Mouse (Mus musculus): Measurements from ENCODE around the gene Pip5kl1.

Pip5kl1 gene

DNA sequence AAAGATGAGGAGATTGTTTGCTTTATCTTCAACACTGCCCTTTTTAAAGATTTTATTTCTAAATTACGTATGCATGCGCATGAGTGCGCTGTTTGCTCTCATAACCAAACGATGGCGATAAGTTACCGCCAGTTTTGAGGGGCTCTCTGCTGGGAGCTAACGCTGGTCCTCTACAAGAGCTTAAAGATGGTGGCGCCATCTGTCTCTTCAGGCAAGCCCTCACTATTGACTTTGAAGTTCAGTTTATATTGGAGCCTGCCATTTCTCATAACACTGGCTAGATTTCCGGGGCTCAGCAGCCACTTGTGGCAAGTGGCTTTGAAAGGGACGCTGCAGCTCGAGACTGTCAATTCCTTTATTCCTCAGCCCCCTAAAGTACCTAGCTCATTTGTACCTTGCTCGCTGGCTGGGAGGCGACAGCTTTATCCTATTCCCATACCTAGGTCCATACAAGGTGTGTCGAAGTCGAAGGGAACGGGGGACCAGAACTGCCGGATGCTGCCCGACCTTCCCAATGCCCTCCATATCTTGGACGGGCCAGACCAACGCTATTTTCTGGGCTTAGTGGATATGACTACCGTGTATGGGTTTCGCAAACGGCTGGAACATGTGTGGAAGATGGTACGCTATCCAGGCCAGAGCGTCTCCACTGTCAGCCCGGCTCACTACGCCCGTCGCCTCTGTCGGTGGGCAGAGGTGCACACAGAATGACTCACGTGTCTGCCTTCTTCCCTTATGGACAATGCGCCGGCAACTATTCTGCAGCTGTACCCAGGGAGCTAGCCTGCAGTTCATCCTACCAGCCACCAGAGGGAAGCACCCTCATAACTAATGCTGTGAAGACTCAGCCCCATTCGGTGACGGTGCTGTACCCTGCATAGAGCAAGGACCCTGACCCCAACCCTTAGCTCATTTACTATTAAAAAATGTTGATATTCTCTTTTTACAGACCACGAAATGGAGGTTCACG lies 8.5 kb downstream of the Pip5kl1 start:
- DNase-seq (ENCODE audit: low read depth, low spot score): no peak

- DNase-seq (ENCODE audit: low read depth, low spot score): no peak
These were observed 10.6 kb downstream of the Pip5kl1 start for GRCm38 (mm10) chr2:32585149-32585714.

DNA sequence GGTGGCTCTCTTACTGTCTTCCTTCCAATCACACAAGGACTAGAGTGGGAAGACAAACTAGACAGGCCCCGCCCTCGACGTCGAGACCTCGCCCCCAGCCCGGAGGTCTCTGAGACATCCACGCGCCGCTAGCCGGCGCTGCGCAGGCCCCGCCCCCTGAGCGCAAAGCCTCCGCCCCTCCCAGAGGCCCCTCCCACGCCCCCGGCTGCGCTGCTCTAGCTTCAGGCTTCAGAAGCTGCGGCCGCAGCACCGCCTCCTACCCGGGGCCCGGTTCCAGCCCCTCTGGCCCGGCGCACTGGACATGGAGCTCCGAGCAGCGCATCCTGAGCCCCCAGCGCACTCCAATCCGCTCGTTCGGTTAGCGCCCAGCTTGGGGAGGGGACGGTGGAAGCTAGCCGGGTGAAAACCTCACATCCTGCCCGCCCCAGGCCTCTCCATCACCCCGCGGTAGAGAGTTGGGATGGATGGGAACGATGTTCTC lies 12.3 kb downstream of the Pip5kl1 start, which contains the start of gene St6galnac4:
St6galnac4 (plus strand) TSS at position 225 of the 481 bp plus-strand sequence.
- peak; percentile 76 for DNase-seq (ENCODE audit: low read depth, low spot score)

DNA sequence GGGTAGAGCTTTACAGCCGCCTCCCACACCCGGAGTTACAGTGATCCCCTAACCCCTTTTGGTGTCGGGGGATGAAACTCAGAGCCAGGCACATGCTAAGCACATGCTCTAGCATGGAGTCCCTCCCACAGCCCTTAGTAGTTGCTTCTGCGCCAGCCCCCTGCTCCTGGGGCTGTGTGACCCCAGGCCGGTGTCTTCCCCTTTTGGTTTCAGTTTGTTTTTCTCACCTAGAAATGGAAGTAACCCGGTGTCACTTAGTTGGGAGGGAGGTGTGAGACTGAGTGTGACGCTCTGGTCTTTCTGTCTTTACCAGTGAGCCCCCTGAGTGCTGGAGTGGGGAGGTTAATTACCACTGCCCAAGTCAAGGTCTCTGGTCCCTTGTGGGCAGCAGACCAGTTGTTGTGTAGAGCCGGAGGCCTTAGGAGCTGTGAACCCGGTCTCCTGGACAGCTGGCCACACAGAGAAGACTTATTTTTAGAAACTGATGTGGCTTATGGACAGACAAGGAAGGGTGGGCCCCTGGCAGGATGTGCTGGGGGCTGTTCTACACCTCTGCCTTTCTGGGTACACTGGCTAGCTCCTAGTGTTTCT lies 13.2 kb downstream of the Pip5kl1 start:
- DNase-seq (ENCODE audit: low read depth, low spot score): no peak

DNA sequence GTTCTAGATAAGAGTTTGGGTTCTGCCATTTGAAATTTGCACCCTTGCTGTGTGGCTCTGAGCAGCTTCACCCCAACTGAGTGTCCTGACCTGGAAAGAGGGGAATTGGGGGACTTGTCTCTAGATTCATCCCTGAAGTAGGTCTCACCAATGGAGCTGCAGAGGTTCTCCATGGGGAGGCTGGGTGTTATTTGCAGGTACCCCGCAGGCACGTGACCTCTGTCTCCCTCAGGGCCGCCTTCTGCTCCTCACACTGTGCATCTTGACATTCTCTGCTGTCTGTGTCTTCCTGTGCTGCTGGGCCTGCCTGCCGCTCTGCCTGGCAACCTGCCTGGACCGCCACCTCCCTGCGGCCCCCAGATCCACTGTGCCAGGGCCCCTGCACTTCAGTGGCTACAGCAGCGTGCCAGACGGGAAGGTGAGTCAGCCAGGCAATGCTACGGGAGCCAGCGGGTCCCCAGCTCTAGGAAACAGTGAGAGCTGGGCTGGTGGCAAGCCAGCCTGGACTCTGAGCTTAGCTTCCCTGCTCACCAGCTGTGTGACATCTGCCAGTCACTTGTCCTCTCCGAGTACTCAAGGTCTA lies 14.7 kb downstream of the Pip5kl1 start:
- DNase-seq (ENCODE audit: low read depth, low spot score): no peak

DNA sequence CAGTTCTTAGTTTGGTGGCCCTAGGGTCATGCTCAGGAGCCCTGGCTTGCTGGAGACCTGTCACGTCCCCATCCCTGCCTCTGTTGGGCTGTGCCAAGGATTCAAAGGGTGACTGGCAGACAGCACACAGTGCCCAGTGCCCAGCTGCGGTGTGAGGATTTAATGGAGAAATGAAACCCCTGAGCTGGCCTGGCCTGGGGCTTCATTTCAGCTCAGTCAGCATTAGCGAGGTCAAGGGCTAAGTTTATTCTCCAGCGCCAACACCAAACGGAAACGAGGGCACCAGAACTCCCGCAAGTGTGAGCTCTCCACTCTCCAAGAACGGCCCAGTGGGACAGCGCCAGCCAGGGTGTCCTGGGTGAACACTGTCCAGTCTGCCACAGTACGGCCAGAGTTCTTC lies 15.6 kb downstream of the Pip5kl1 start:
- DNase-seq (ENCODE audit: low read depth, low spot score): no peak

DNA sequence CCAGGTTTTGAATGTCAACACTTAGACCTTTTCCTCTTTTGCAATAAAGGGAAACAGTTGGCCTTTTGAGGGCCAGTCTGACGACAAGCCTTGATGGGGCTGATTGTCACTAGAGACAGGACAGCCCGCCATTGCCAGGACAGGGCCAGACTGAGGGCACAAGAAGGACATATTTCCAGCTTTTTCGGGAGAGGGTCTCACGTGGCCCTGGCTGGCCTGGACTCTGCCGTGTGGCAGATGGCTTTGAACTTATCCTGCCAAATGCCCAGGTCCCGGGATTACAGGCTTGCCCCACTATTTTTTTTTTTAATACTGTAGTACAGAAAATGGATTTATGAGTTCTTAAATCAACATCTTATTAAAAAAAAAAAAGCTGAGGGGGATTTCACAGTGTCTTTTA lies 16.7 kb downstream of the Pip5kl1 start:
- no peak for DNase-seq (ENCODE audit: low read depth, low spot score)

DNA sequence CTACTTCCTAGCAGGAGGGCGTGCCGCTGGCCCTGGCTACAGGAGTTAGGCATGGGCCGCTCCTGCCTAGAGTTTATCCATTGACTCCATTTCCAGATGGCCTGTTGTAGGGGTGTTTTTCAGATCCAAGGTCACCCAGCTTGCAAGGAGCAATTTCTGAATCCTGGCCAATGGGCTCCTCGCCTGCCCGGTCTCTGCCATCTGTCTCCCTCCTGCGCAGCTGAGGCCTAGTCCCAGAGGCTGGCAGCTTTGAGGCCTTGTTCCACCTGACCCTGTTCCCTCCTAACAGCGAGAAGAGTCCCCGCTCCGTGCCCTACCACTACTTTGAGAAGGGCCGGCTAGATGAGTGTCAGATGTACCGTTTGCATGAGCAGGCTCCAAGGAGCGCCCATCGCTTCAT lies 22.1 kb downstream of the Pip5kl1 start:
- DNase-seq (ENCODE audit: low read depth, low spot score): no peak

DNA sequence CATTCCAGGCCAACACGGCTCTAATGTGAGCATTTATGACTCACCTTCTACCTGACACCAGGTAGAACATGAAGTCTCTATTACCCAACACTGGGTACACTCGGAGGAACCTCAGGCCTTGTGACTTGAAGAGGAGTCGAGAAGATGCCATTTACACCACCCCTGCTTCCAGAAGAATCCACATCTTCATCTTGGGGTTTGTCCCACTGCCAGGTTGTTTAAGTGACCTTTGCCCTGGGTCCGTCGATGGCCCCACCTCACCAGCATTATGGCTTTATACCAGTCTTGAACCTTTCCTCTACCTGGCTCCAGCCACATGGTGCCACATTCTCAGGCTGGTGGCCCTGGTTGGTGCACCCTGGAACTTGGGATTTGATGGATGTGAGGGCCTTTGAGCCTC lies 22.7 kb downstream of the Pip5kl1 start:
- DNase-seq (ENCODE audit: low read depth, low spot score): no peak

DNA sequence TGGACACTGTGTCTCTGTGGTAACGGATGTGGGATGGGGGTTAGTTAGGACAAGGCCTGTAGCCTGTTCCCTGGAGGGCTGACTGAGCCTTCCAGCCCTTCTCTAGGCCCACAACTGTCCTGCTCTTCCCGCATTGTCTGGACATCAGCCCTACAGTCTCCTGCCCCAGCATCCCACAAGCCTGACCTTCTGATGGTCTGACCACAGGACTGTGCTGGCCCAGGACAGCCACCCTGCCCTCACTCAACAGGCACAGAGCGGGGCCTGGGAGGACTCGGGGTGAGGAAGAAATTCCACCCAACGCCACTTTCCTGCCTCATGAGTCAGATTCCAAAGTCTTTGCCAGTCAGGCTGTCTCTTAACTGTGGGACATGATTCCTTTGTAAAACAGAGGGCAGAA lies 23.1 kb downstream of the Pip5kl1 start:
- DNase-seq (ENCODE audit: low read depth, low spot score): no peak

DNA sequence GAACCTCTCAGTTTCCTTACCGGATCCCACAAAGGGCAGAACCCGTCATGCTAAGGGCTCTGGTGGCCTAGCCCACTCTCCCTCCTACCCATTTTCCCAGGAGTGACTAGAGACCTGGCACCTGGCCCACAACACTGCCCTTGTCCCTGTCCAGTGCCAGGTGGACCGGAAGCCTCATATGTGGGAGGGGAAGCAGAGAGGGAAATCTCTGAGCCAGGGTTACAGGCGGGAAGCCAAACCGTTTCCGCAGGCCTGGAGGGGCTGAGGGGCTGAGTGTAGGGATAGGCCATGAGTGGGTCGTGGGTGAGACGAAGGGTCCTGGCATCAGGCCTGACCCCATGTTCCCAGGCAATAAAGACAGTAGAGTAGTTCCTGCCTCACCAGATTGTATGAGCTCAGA lies 23.9 kb downstream of the Pip5kl1 start:
- no peak for DNase-seq (ENCODE audit: low read depth, low spot score)

DNA sequence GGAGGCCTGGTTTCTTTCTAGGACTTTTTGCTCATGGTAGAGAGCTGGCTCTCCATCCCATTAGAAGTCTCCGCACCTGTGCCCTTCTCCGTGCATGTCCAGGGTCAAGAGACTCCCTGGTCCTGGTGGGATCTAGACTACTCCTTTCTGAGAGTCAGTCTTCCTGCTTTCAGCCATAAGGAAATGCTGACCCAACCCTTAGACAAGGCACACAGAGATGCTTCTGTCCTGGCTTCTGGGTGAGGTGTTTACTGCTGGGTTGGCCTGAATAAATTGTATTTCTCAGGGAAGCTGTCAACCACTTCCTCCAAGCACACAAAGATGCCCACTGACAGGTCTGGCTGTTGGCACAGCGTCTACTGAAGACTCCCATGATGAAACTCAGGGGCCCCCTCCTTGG lies 24.8 kb downstream of the Pip5kl1 start, which contains the start of gene St6galnac6:
St6galnac6 (plus strand) TSS at position 301 of the 400 bp plus-strand sequence.
- DNase-seq (ENCODE audit: low read depth, low spot score): no peak

DNA sequence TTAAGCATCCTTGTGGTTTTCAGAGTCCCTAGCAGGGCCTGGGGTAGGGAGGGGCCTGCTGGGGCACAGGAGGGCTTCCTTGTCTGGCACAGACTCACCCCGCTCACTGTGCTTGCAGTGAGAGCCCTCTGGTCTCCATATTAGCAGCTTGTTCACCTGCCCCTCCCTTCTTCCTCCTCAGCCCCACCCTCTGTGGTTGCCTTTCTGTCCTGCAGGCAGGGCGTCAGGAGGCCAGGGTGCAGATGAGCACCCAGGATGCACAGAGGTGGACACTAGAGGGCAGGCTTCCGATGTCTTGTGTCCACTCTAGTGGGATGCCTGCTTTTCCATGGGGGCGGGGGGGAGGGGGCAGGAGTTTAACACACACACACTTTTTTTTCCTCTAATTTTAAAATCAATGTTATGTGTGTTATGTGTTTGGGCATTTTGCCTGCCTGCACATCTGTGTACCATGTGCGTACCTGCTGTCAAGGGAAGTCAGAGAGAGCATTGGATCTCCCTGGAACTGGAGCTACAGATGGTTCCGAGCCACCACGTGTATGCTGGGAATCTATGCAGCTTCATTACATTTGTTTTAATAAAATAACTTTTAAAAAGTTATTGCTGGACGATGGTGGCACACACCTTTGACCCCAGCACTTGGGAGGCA lies 26.9 kb downstream of the Pip5kl1 start:
- no peak for DNase-seq (ENCODE audit: low read depth, low spot score)

DNA sequence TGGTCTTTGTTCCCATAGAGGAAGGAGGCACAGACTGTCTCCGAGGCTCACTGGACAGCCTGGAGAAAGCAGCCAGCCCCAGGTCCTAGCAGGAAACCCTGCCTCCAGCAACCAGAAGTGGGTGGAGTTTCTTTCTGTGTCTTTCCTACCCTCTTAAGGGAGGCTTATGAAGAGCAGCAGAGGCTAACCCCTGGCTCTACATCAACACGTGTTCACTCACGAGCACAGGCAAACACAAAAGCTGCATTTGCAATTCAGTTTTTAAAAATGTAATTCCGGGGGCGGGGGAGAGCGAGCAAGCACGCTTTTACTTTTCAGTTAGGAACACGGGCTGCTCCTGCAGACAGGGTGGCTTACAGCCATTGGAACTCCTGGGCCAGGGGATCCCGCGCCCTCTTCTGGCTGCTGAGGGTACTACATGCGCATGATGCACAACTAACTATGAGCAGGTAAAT lies 28.0 kb downstream of the Pip5kl1 start:
- DNase-seq (ENCODE audit: low read depth, low spot score): no peak

DNA sequence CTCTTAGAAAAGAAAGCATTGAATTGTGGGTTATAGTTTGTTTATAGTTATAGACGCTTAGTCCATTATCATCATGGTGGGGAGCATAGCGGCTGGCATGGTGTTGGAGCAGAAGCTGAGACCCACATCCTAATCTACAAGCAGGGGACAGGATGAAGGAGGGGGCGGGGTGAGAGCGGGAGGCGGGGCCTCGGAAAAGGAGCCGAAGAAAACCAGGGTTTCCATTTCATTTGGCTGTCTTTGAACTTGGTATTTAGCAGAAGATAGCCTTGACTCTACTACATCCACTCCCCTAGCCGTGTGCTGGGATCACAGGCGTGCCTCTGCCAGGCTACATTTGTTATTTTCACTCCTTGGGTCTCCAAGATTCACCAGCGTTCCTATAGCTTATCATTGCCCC lies 30.0 kb downstream of the Pip5kl1 start:
- DNase-seq (ENCODE audit: low read depth, low spot score): no peak

DNA sequence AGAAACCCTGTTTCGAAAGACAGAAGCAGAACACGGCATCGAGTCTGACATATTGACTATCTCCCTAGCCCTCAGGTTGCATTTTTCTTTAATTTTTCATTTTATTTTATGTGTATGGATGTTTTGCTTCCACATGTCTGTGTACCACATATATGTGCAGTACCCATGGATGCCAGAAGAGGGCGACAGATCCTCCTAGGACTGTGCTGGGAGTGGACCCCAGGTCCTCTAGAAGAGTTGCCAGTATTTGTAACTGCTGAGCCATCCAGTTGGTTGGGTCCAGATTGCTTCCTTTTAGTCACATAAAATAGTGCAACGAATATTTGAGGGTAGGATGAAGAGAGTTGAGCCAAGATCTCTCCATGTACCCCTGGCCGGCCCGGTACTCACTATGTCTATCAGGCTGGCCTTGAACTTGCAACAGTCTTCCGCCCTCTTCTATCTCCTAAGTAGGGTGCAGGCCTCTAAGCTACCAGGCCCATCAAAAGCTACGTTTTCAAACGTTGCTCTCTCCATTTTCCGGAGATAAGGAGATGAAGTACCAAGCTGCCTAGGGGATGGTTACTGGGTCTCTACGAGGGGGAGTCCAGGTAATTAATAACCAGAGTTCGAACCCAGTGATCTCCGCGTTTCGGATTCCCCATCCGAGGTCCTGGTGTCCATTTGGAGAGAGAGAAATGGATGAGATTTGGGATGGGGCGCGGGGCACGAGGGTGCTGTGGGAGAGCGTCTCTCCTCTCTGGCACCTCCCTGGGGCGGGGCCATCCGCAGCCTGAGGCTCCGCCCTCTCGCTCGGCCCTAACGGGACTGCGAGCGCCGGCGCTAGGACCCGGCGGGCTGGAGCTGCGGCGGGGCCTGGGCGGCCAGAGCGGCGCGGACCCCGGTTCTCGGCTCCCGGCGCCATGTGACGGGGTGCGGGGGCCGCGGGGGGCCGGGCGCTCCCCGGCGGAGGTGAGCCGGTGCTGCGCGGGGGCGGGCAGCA lies 31.9 kb downstream of the Pip5kl1 start:
- DNase-seq (ENCODE audit: low read depth, low spot score): no peak

GRCm38 (mm10) chr2:32607262-32607947 lies 32.8 kb downstream of the Pip5kl1 start:
- no peak for DNase-seq (ENCODE audit: low read depth, low spot score)

- DNase-seq (ENCODE audit: low read depth, low spot score): no peak
These were observed 33.7 kb downstream of the Pip5kl1 start for GRCm38 (mm10) chr2:32608141-32608777.

- no peak for DNase-seq (ENCODE audit: low read depth, low spot score)
These were observed 34.3 kb downstream of the Pip5kl1 start for GRCm38 (mm10) chr2:32608778-32609435.
